Mouse (Mus musculus) cerebellum, adult 2 months (tissue): ENCODE data around the gene Ly6g6f. TPM values are rescaled to one million over a fixed set of nuclear protein-coding genes. Genes with fewer than 3 reads are reported as not detected.
A peak's percentile ranks its signal among the peaks of the same experiment; 100 is the strongest.

ENCODE experiments used
- DNase-seq, 2 experiments: peaks; one replicate each; pipeline ENCODE4 v3.0.0; 2021
- H3K27ac ChIP-seq: fragments of 200-500 bp; 2 replicates; pipeline ENCODE4 v1.5.1; 2012; ENCODE audit warnings: low read length, control low read depth, inconsistent platforms; ENCODE audit not compliant: insufficient read depth
- H3K27me3 ChIP-seq: fragments of 200-500 bp; 2 replicates; pipeline ENCODE4 v1.6.1; 2012; ENCODE audit warnings: inconsistent platforms, mild to moderate bottlenecking, low read length, moderate library complexity; ENCODE audit not compliant: control insufficient read depth, insufficient read depth
- H3K4me1 ChIP-seq: fragments of 200-500 bp; 2 replicates; pipeline ENCODE4 v1.6.1; 2011; ENCODE audit warnings: low read length; ENCODE audit not compliant: control insufficient read depth, insufficient read depth
- H3K4me3 ChIP-seq: fragments of 200-500 bp; replicated peaks from 2 replicates; pipeline ENCODE3; 2011; ENCODE audit warnings: mild to moderate bottlenecking, low read depth, low read length, control low read depth; ENCODE audit not compliant: insufficient read depth
- CTCF ChIP-seq: fragments of 200-500 bp; IDR thresholded peaks from 2 replicates; pipeline ENCODE4 v1.5.1; 2011; ENCODE audit warnings: low read depth, mild to moderate bottlenecking, control low read depth, low read length, moderate library complexity, borderline replicate concordance; ENCODE audit not compliant: insufficient read depth
- POLR2A ChIP-seq: fragments of 200-500 bp; IDR thresholded peaks from 2 replicates; pipeline ENCODE4 v1.6.1; 2011; ENCODE audit warnings: low read length, control low read depth, borderline replicate concordance; ENCODE audit not compliant: insufficient read depth
- WGBS: fragments of 180-500 bp; shearing (Covaris S2); methylation state at CpG from one replicate; pipeline ENCODE4 v1.1.7; 2018; 5-methylcytosine and 5-hydroxymethylcytosine counted together
- polyA plus RNA-seq: library from polyadenylated mRNA; depleted of rRNA; stranded (reverse); fragments of >200 nt; gene quantifications from 2 replicates; pipeline ENCODE4 v1.2.3, GENCODE M21; 2012

The Ly6g6f gene
- polyA plus RNA-seq, 1 experiment = 1.1 TPM

DNA sequence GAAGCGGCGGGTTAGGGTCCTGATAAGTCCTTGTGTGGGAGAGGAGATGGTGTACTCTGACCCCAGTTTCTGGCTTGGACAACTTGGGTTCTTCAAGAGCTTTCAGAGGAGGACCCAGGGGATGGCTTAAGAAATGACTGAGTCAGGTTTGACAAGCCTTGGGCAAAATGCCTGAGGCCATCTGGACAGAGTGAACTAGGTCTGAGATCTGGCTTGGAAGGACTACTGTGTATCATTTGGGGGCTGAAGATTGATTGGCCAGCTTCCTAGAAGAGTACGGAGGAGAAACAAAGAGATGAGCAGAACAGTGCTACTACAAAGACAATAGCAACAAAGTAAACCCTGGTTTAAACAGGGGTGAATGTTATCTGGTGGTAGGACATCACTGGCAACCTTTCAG lies 21.9 kb downstream of the Ly6g6f start:
- Histone ChIP-seq H3K4me1 (peaks cover 34% of the 10 kb centered on the region), H3K4me3 (no peak overlapping the region), H3K27me3 (no peaks in the 10 kb centered on the region), H3K27ac (no peak overlapping the region)
- TF ChIP-seq CTCF (no peak), POLR2A (no peak)
- peak in 1 of 2 experiments; percentile 50 for DNase-seq
- 49% methylated on average over 3 of the region's 3 CpGs for WGBS

DNA sequence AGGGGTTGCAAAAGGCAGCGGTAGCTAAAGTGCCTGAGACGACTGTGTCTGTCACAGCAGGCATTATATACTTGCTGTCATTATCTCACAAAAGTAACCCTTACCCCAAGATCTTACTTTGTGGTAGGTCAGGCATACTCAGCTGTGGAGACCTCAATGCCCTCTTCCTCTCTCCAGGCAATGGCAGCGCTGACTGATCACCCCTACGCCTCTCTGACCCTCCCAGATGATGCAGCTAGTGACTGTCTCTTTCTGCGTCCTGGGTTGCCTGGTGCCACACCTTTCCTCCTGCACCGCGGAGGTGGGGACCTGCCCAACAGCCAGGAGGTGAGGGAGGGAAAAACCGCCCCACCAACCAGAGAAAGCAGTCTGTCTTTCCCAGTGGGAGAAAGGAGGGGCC lies 24.1 kb downstream of the Ly6g6f start:
- 73% methylated on average over 8 of the region's 8 CpGs for WGBS
- no peak overlapping the region for H3K4me3 ChIP-seq
- H3K4me1 ChIP-seq = peaks cover 33% of the 10 kb centered on the region
- no peaks in the 10 kb centered on the region for H3K27me3 ChIP-seq
- DNase-seq = no peak
- no peak for TF ChIP-seq CTCF
- TF ChIP-seq POLR2A = no peak
- H3K27ac ChIP-seq = no peak overlapping the region

DNA sequence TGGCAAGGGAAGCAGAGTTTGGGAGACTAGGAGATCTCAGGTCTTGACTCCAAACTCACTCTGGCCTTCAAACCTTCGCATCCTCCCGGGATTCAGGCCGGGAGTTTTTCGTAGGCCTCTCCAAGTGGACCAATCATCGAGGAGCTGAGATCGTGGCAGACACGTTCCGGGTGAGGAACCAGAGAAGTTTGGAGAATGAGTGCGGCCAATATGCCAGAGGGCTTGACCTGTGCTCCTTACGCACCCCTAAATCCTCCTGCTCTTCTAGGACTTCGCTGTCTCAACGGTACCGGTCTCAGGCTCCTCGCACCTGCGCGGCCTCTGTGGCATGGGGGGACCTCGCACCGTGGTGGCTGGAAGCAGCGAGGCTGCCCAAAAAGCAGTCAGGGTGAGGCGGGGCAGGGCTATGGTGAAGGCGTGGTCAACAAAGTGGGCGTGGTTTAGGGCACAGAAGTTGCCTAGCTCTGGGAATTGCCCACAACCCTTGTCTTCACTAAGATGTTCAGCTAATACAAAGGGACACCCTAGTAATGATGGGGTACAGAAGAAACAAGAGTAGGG lies 24.6 kb downstream of the Ly6g6f start:
- Histone ChIP-seq H3K4me3 (no peak overlapping the region), H3K4me1 (peaks cover 33% of the 10 kb centered on the region), H3K27me3 (no peaks in the 10 kb centered on the region), H3K27ac (0 out of 2 replicates have a peak overlapping the region, but pooled peaks have one; percentile 11)
- no peak for TF ChIP-seq POLR2A
- no peak for TF ChIP-seq CTCF
- WGBS = 53% methylated on average over 22 of the region's 22 CpGs
- DNase-seq = peak in 1 of 2 experiments; percentile 34

DNA sequence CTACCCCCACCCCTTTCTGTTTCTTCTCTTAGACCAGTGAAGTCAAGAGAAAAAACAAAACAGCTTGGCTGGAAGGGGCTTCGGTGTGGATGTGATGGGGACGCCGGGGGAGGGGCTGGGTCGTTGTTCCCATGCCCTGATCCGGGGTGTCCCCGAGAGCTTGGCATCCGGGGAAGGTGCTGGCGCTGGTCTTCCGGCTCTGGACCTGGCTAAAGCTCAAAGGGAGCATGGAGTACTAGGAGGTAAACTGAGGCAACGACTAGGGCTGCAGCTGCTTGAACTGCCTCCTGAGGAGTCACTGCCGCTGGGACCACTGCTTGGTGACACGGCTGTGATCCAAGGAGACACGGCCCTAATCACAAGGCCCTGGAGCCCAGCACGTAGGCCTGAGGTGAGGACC lies 25.3 kb downstream of the Ly6g6f start:
- Histone ChIP-seq H3K27me3 (no peaks in the 10 kb centered on the region), H3K4me1 (peaks cover 28% of the 10 kb centered on the region), H3K4me3 (peak overlapping the region; percentile 88), H3K27ac (no peak overlapping the region)
- TF ChIP-seq POLR2A (no peak), CTCF (no peak)
- 9% methylated on average over 14 of the region's 14 CpGs for WGBS
- DNase-seq = peak in 1 of 2 experiments; percentile 36

GRCm38 (mm10) chr17:35058911-35059892 lies 26.2 kb downstream of the Ly6g6f start, which contains the start of gene Ddah2:
TSS of gene Ddah2 (plus strand) at chr17:35059035.
- peak; percentile 79 to 84 for DNase-seq
- under 1% methylated on average over 57 of the region's 57 CpGs for WGBS
- Histone ChIP-seq H3K27ac (peak within 1 kb of the TSS; percentile 3), H3K4me3 (peak within 1 kb of the TSS; percentile 88), H3K27me3 (no peaks in the 10 kb centered on the region), H3K4me1 (peaks cover 24% of the 10 kb centered on the region)
- TF ChIP-seq POLR2A (peak; percentile 39; the same call in 1 of the 2 replicates), CTCF (peak; percentile 46; the same call in 1 of the 2 replicates)

GRCm38 (mm10) chr17:35058316-35058715 lies 27.1 kb downstream of the Ly6g6f start:
- H3K4me1 ChIP-seq = peaks cover 17% of the 10 kb centered on the region
- 61% methylated on average over 9 of the region's 9 CpGs for WGBS
- H3K4me3 ChIP-seq = no peak overlapping the region
- DNase-seq = no peak
- no peak overlapping the region for H3K27ac ChIP-seq
- no peak for TF ChIP-seq POLR2A
- no peak for TF ChIP-seq CTCF
- H3K27me3 ChIP-seq = no peaks in the 10 kb centered on the region

- Histone ChIP-seq H3K27ac (no peak overlapping the region), H3K4me1 (peaks cover 21% of the 10 kb centered on the region), H3K27me3 (no peaks in the 10 kb centered on the region), H3K4me3 (no peak overlapping the region)
- TF ChIP-seq CTCF = no peak
- no peak for TF ChIP-seq POLR2A
- 85% methylated on average over 3 of the region's 3 CpGs for WGBS
- no peak for DNase-seq
Observed at GRCm38 (mm10) chr17:35057090-35057489, 28.3 kb downstream of the Ly6g6f start.
